Mouse (Mus musculus) hindbrain, embryonic 16.5 days (tissue): ENCODE results near the gene Lmo7. TPM values are rescaled to one million over a fixed set of nuclear protein-coding genes. Genes with fewer than 3 reads are reported as not detected.

ENCODE experiments used
- ATAC-seq: fragments of 200-750 bp; cut with Nextera tagmentation; 2 replicates; pipeline ENCODE4 v1.8.0; 2017; ENCODE audit warnings: moderate TSS enrichment, moderate library complexity
- H3K27ac ChIP-seq: fragments of 300-500 bp; sonication (generic); 2 replicates; pipeline ENCODE4 v1.5.1; 2014; ENCODE audit warnings: low read depth, mild to moderate bottlenecking, control low read depth, low read length, moderate library complexity
- H3K27me3 ChIP-seq: fragments of 300-500 bp; sonication (generic); replicated peaks from 2 replicates; pipeline ENCODE4 v1.6.1; 2014; ENCODE audit warnings: low read length; ENCODE audit not compliant: control insufficient read depth, insufficient read depth
- H3K36me3 ChIP-seq: fragments of 300-500 bp; sonication (generic); 2 replicates; pipeline ENCODE4 v1.6.1; 2014; ENCODE audit warnings: mild to moderate bottlenecking, low read length, moderate library complexity, mixed read lengths; ENCODE audit not compliant: control insufficient read depth, insufficient read depth
- H3K4me1 ChIP-seq: fragments of 300-500 bp; sonication (generic); 2 replicates; pipeline ENCODE4 v1.6.1; 2014; ENCODE audit warnings: low read depth, low read length; ENCODE audit not compliant: control insufficient read depth, insufficient read depth
- H3K4me2 ChIP-seq: fragments of 300-500 bp; sonication (generic); 2 replicates; pipeline ENCODE4 v1.6.1; 2014; ENCODE audit warnings: mild to moderate bottlenecking, low read length, control low read depth, moderate library complexity
- H3K4me3 ChIP-seq: fragments of 300-500 bp; sonication (generic); 2 replicates; pipeline ENCODE4 v1.5.1; 2014; ENCODE audit warnings: mild to moderate bottlenecking, low read length, control low read depth, moderate library complexity
- H3K9ac ChIP-seq: fragments of 300-500 bp; sonication (generic); 2 replicates; pipeline ENCODE4 v1.6.1; 2014; ENCODE audit warnings: low read depth, mild to moderate bottlenecking, control low read depth, low read length, moderate library complexity
- H3K9me3 ChIP-seq: fragments of 300-500 bp; sonication (generic); 2 replicates; pipeline ENCODE4 v1.6.1; 2014; ENCODE audit warnings: mild to moderate bottlenecking, low read length, moderate library complexity; ENCODE audit not compliant: control insufficient read depth
- WGBS: fragments of 180-500 bp; shearing (Covaris S2); extraction: QIAGEN DNeasy Blood & Tissue Kit; methylation state at CpG from one replicate; pipeline ENCODE4 v1.1.7; 2014; 5-methylcytosine and 5-hydroxymethylcytosine counted together
- polyA plus RNA-seq: library from polyadenylated mRNA; unstranded; fragments of >200 nt; fragmentation: Nextera tagmentation; extraction: Ambion mirVana; gene quantifications from 2 replicates; pipeline ENCODE4 v1.2.1, GENCODE M21; 2015

Lmo7 gene
- polyA plus RNA-seq, 1 experiment from 2014 or later: 2.3 TPM

GRCm38 (mm10) chr14:101964956-101965355, 235.2 kb downstream of the Lmo7 start:
- Histone ChIP-seq H3K27ac (no peak overlapping the region), H3K9ac (no peak overlapping the region), H3K4me2 (no peak overlapping the region), H3K4me3 (no peak overlapping the region), H3K36me3 (no peaks in the 10 kb centered on the region), H3K9me3 (no peaks in the 10 kb centered on the region), H3K27me3 (no peaks in the 10 kb centered on the region), H3K4me1 (no peaks in the 10 kb centered on the region)
- ATAC-seq: no peak
- 46% methylated on average over 1 of the region's 1 CpGs for WGBS

GRCm38 (mm10) chr14:101972764-101973163, 243.0 kb downstream of the Lmo7 start:
- 66% methylated on average over 1 of the region's 1 CpGs for WGBS
- Histone ChIP-seq H3K27ac (no peak overlapping the region), H3K9ac (no peak overlapping the region), H3K4me3 (no peak overlapping the region), H3K9me3 (no peaks in the 10 kb centered on the region), H3K36me3 (no peaks in the 10 kb centered on the region), H3K4me1 (no peaks in the 10 kb centered on the region), H3K4me2 (no peak overlapping the region), H3K27me3 (no peaks in the 10 kb centered on the region)
- ATAC-seq: no peak

GRCm38 (mm10) chr14:101973171-101973570, 243.4 kb downstream of the Lmo7 start:
- Histone ChIP-seq H3K27ac (no peak overlapping the region), H3K4me1 (no peaks in the 10 kb centered on the region), H3K4me2 (no peak overlapping the region), H3K9ac (no peak overlapping the region), H3K27me3 (no peaks in the 10 kb centered on the region), H3K4me3 (no peak overlapping the region), H3K36me3 (no peaks in the 10 kb centered on the region), H3K9me3 (no peaks in the 10 kb centered on the region)
- WGBS: 54% methylated on average over 6 of the region's 6 CpGs
- no peak for ATAC-seq

- no peak overlapping the region for H3K4me2 ChIP-seq
- 84% methylated on average over 11 of the region's 11 CpGs for WGBS
- H3K27me3 ChIP-seq: no peaks in the 10 kb centered on the region
- H3K9ac ChIP-seq: no peak overlapping the region
- no peaks in the 10 kb centered on the region for H3K36me3 ChIP-seq
- H3K4me3 ChIP-seq: no peak overlapping the region
- H3K4me1 ChIP-seq: no peaks in the 10 kb centered on the region
- H3K27ac ChIP-seq: no peak overlapping the region
- no peaks in the 10 kb centered on the region for H3K9me3 ChIP-seq
- no peak for ATAC-seq
These were observed 246.4 kb downstream of the Lmo7 start for GRCm38 (mm10) chr14:101976021-101976685.

Other genes with a start within 250 kb of the Lmo7 start
- 9.3 and 10.8 TPM in 2 replicates for gene Tbc1d4, start 120.8 kb upstream of the Lmo7 start, polyA plus RNA-seq
- 77.9 and 95.2 TPM in 2 replicates for gene Commd6, start 89.3 kb upstream of the Lmo7 start, polyA plus RNA-seq
- gene Uchl3, start 76.0 kb upstream of the Lmo7 start, polyA plus RNA-seq: 243 and 258 TPM in 2 replicates
- gene Gm9922, start 143 bp upstream of the Lmo7 start, polyA plus RNA-seq: 0.41 and 0.56 TPM in 2 replicates